Mouse (Mus musculus) adrenal gland, adult 18-20 months (tissue): ENCODE data around the gene Alkbh7. TPM values are rescaled to one million over a fixed set of nuclear protein-coding genes. Genes with fewer than 3 reads are reported as not detected.

Experiments
- DNase-seq, 2 experiments: peaks; one replicate each; pipeline ENCODE4 v3.0.0; 2021 to 2022; ENCODE audit warnings: low spot score in 2 of 2
- long read RNA-seq, 2 experiments: library from polyadenylated mRNA; stranded (forward); transcript quantifications; one replicate each; pipeline ENCODE4 v2.0.0; 2021
- total RNA-seq, 2 experiments: library from RNA; stranded (reverse); gene quantifications; 1 replicate in 1 of 2; 2 replicates in 1 of 2; pipeline ENCODE4 v1.2.3; 2021

The Alkbh7 gene
- total RNA-seq = 10 to 100 TPM; 44.2 to 65.2 TPM
- long read RNA-seq, experiment 1, transcript Alkbh7-201 (4 exons, 917 nt) = major isoform, 11 of 12 reads
- long read RNA-seq, experiment 1, partial matches to known transcripts = 0 of 12 reads
- long read RNA-seq, experiment 1, other reads (novel, unspliced or antisense) = 1 of 12 reads
- long read RNA-seq, experiment 2, transcript Alkbh7-201 (4 exons, 917 nt) = major isoform, 60 of 62 reads
- long read RNA-seq, experiment 2, partial matches to known transcripts = 0 of 62 reads
- long read RNA-seq, experiment 2, other reads (novel, unspliced or antisense) = 0 of 62 reads

DNA sequence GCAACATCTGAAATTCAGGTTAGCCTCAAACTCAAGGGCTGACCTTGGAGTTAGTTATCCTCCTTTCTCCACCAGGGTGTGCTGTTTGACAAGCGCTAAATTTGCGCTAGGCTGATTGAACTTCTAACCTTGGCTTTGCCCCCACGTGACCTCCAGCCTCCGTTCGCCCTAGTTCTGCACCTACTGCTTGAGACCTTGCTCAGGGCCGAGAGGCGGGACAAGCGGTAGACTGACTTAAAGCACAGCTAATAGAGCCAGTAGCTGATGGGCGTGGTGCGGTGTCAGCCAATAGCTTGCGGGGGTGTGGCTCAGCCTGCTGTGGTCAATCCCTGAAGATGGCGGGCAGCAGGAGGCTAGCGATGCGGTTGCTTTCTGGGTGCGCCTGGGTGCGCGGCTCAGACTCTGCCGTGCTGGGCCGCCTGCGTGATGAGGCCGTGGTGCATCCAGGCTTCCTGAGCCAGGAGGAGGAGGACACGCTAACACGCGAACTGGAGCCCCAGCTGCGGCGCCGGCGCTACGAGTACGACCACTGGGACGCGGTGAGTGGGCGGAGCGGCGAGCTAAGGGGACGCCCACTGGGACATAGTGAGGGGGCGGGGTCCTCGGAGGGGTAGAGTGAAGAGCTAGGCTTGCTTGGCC, at the start of gene Alkbh7:
TSS of gene Alkbh7 (plus strand) at position 311 of the 639 bp plus-strand sequence.
- peak; percentile 84 to 87 for DNase-seq

GRCm38 (mm10) chr17:56950915-56951314, 46.2 kb upstream of the Alkbh7 start:
- DNase-seq = peak; percentile 70 to 71

- DNase-seq = no peak
These were observed 44.5 kb upstream of the Alkbh7 start for GRCm38 (mm10) chr17:56952639-56953038.

DNA sequence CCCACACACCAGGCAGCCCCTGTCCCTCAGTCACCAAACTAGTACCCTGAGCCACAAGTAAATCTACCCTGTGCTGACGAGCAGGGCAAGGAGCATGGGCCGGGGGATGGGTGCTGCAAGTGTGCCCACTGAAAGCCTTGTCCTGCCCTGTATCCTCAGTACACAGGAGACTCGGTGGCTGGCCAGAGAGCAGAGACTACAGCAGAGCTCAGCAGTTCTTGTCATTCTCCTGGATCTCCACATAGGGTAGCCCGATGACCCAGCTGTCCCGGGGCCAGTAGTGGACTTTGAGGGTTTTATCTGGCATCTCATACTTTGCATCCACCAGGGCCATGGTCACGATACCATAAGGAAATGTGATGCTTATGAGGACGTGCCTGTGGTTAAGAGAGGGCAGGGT, 42.3 kb upstream of the Alkbh7 start:
- DNase-seq = no peak

DNA sequence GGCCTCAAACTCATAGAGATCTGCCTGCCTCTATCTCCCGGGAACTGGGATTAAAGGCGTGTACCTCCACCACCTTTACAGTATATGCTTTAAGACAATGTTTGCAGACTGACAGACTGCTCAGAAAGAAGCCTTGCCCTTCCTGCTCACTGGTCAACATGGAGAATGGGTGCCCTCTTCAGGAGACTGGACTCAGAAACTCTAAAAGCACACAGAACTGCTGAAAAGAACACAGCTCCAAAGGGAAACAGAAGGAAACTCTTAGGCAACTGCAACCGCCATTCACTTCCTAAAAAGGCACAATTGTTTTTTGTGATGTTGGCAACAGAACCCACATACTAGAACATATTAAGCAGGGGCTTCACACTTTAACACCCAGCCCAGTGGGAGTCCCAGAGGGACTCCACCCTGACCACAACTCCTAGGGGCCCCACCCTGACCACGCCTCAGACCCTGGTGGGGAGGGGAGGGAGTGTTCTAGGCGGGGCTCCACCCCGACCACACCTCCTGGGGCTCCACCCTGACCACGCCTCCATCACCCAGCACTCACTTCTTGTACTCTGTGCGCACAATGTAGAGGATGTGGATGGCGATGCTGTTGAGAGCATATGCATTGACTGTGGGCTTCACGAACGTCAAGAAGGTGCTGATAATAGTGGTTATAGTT, 39.2 kb upstream of the Alkbh7 start:
- no peak for DNase-seq

DNA sequence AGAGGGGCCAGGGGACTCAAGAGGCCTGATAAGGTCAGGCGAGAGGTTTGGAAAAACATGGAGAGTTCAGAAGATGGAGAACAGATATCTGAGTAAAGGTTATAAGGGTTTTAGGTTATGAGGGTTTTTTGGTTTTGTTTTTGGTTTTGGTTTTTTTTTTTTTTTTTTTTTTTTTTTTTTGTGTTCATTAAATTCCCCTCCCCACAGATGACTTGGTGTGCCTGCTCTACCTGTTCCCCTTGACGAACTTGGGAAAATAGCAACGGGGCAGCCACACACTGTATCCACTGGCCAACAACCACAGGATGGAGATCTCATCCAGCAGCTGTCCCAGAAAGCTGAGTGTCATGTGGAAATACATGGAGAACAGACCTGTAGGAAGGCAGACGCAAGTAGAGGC, 38.5 kb upstream of the Alkbh7 start:
- DNase-seq = no peak

GRCm38 (mm10) chr17:56961880-56962279, 35.3 kb upstream of the Alkbh7 start:
- no peak for DNase-seq

GRCm38 (mm10) chr17:56962642-56963405, 34.3 kb upstream of the Alkbh7 start:
- DNase-seq = peak in 1 of 2 experiments; percentile 24

DNA sequence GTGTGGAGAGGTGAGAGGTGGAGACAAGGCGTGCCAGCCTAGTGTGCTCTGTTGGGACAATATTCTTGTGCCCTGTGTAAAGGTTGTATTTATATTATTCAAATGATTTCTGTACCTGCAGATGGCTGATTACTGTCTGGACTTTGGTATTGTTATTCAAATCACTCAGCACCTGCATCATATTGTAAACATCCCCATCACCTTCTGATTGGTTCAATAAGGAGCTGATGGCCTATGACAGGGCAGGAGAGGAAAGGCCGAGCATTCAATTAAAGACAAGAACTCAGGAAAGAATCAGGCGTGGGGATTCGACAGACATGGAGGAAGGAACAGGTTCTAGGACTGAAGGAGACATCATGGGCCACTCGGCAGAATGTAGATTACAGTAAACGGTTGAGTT, 33.5 kb upstream of the Alkbh7 start:
- DNase-seq = no peak

GRCm38 (mm10) chr17:56969321-56969720, 27.8 kb upstream of the Alkbh7 start:
- no peak for DNase-seq

DNA sequence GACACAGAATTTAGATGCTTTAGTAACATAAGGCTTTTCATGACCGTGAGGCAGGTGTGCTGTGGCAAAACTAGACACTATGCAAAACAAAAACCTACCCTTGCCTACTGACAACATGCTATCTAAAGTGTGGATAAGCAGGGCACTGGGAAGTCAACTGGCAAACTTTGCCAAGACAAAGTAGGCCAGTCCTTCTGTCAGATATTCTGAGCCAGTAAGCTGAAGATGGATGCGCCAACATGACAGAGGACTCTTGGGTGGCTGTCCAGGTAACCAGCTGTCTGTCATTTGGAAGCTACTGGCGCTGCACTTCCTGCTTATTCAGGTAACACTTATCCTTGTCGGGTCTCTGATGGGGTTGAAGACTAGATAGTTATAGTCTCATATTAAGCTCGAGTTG, 27.1 kb upstream of the Alkbh7 start:
- DNase-seq = no peak

DNA sequence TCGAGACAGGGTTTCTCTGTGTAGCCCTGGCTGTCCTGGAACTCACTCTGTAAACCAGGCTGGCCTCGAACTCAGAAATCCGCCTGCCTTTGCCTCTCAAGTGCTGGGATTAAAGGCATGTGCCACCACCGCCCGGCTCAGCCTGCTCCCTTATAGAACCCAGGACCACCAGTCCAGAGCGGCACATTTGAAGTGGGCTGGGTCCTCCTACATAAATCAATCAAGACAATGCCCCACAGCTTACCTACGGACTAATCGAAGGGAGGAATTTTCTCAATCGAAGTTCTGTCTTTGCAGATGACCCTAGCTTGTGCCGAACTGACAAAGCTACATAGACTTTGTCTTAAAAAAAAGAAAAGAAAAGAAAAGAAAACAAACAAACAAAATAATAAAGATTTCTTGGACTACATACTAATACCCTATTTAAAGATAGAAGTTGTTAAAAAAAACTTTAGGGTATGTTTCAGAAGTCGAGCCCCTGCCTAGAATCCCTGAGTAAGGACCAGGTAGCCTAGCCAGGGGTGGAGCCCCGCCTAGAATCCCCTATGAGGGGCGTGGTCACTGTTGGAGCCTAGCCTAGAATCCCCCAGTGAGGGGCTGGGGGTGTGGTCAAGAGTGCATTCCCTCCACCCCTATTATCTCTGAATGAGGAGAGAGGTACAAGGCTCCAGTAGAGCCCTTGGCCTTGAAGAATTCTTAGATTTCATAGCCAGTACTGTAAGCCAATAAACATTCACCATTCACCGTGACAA, 23.0 kb upstream of the Alkbh7 start:
- no peak for DNase-seq

GRCm38 (mm10) chr17:56974708-56975240, 22.4 kb upstream of the Alkbh7 start:
- DNase-seq = no peak

DNA sequence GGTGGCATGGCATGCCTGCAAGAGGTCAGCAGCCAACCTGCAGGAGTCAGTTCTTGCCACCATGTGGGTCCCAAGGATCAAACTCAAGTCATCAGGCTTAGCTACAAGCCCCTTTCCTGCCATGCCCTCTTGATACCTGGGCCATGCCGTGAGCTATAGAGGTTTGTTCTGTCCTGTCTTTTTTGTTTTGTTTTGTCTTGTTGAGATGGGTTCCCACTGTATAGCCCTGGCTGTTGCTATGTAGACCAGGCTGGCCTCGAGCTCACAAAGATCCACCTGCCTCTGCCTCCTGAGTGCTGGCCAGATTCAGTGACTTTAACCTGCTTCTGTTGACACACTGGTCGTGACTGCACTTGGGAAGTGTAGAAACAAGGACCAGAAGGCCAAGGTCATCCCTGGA, 21.7 kb upstream of the Alkbh7 start:
- DNase-seq = no peak

DNA sequence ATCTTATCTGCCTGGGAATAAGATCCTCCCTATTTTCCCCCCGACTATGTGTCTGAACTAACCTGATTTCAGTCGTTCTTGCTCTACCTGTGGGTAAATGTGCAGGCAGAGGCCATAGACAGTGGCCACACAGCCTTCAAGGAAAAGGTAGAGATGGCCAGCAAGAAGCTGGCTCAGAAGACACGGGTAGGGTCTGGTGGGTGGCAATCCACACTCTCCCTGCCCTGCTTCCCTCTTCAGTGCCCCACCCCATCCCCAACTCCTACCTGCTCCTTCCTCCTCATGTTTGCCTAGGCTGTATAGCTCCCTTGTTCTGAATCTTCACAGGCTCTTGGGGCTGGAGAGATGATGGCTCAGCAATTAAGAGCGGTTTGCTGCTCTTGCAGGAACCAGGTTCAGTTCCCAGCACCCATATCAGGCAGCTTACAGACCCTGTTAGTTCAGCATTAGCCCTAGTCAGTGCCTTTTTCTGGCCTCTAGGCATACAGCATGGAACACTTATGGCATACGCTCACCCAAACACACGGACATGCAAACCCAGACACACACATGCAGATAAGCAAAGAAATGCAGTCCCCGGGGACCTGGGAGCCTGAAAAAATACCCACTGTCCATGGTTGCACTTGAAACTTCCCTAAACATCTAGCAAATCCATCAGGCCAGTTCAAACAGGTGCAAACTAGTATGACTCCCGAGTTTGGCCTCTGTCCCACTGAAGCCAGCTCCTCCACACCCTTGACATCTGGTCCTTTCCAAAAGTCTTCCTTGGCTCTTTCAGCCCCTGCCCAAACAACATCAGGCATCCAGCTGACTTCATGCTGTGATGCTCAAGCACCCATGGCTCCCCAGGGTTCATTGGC, 20.4 kb upstream of the Alkbh7 start:
- DNase-seq = no peak

- DNase-seq = no peak
These were observed 17.6 kb upstream of the Alkbh7 start for GRCm38 (mm10) chr17:56979524-56979923.

GRCm38 (mm10) chr17:56981049-56981448, 16.1 kb upstream of the Alkbh7 start:
- DNase-seq = peak in 1 of 2 experiments; percentile 11

- peak in 1 of 2 experiments; percentile 11 for DNase-seq
These were observed 15.1 kb upstream of the Alkbh7 start, which contains the start of gene Acer1 for GRCm38 (mm10) chr17:56982013-56982412. TSS of gene Acer1 (minus strand) at chr17:56982126.

DNA sequence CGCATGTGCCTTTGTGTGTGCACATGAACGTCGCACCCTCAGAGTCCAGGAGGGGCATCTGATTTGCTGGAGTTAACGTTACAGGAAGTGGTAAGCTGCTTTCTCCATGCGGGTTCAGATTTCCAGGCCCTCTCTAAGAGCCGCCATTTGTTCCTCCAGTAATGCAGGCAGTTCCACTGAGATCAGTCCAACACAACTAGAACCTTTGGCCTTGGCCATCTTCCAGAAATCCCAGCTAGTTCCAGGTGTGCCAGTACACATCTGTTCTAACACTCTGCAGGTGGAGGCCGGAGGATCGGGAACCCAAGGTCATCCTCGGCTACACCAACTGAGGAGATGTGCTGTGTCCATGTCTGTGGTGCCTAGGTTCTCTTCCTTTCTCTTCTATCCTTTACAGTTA, 12.3 kb upstream of the Alkbh7 start:
- DNase-seq = peak in 1 of 2 experiments; percentile 14
